Comparison of ENCODE assay signal across 9 mouse cellular contexts in genomic region chr16:18775621-18776555, GRCm38 (mm10). TPM values are rescaled to one million over a fixed set of nuclear protein-coding genes. Genes with fewer than 3 reads are reported as not detected.
A peak's percentile ranks its signal among the peaks of the same experiment; 100 is the strongest.
DNase-seq lines count a peak whose midpoint lies in the region.
"Had no signal": no experiment of that assay in that cellular context is flagged by ENCODE, and none has a peak within 500 bp of the region (broad histone marks: within the 10 kb centered on the region; RNA-seq: fewer than 3 reads in every experiment).

No protein-coding gene starts in this region.

- peaks cover 10% of the 10 kb centered on the region for H3K36me3 ChIP-seq in heart, embryonic 10.5 days

- peak overlapping the region; percentile 60 for H3K4me3 ChIP-seq in heart, embryonic 10.5 days

- H3K27me3 ChIP-seq in heart, embryonic 10.5 days (ENCODE audit: insufficient read depth, poor library complexity, severe bottlenecking) = peaks cover 60% of the 10 kb centered on the region

- peak; percentile 65 for DNase-seq in adrenal gland, postnatal 14 days
- DNase-seq in adrenal gland, adult 18-20 months (ENCODE audit: low spot score in 2 of 2) = no peak
- DNase-seq in heart, embryonic 10.5 days (ENCODE audit: low spot score) = no peak
- peak; percentile 68 for DNase-seq in kidney, postnatal 10 days
- DNase-seq in lung, postnatal 36 days = peak; percentile 77
- DNase-seq in thymus, postnatal 36 days = no peak
- no peak for DNase-seq in urinary bladder, postnatal 10 days (ENCODE audit: low spot score)
- no peak for DNase-seq in spleen, postnatal 10 days (ENCODE audit: low spot score in 2 of 2)

- H3K4me1 ChIP-seq in heart, embryonic 10.5 days = peaks cover 31% of the 10 kb centered on the region

- 31% methylated on average over 18 of the region's 18 CpGs for WGBS in heart, embryonic 10.5 days

- peak overlapping the region; percentile 36; the same call in 1 of the 2 replicates for H3K27ac ChIP-seq in heart, embryonic 10.5 days

- H3K9me3 ChIP-seq in heart, embryonic 10.5 days = no peaks in the 10 kb centered on the region; the same call in 1 of the 2 replicates

RNA-seq across cellular contexts. Expression of gene Cldn5, which starts 0.8 kb away (rescaled TPM):
- total RNA-seq in adrenal gland, postnatal 14 days (2021) = 44.5 and 61.0 TPM in 2 replicates
- 10 to 100 TPM in 1 of 2 experiments, 1 to 10 TPM in 1; 4.5 to 13.7 TPM for total RNA-seq in adrenal gland, adult 18-20 months (2021)
- 3.2 and 18.4 TPM in 2 replicates for polyA plus RNA-seq in heart, embryonic 10.5 days (2016; fragmentation: Nextera tagmentation; extraction: Ambion mirVana)
- total RNA-seq: common myeloid progenitor, adult 5-6 weeks had no signal

RNA-seq across cellular contexts. Expression of gene Ufd1, which starts 35.7 kb away (rescaled TPM):
- total RNA-seq in adrenal gland, postnatal 14 days (2021) = 90.5 and 95.1 TPM in 2 replicates
- total RNA-seq in adrenal gland, adult 18-20 months (2021) = 100 to 1,000 TPM in 1 of 2 experiments, 10 to 100 TPM in 1; 98.4 to 121 TPM
- 77.4 and 85.2 TPM in 2 replicates for polyA plus RNA-seq in heart, embryonic 10.5 days (2016; fragmentation: Nextera tagmentation; extraction: Ambion mirVana)

RNA-seq across cellular contexts. Expression of gene Cdc45, which starts 35.9 kb away (rescaled TPM):
- 13.1 and 14.6 TPM in 2 replicates for total RNA-seq in adrenal gland, postnatal 14 days (2021)
- 10 to 100 TPM in 1 of 2 experiments, 1 to 10 TPM in 1; 6.3 to 11.0 TPM for total RNA-seq in adrenal gland, adult 18-20 months (2021)
- 50.8 and 58.4 TPM in 2 replicates for polyA plus RNA-seq in heart, embryonic 10.5 days (2016; fragmentation: Nextera tagmentation; extraction: Ambion mirVana)

Comparison
In these comparisons a context has a peak if more than half of its experiments do, and no peak if none do; other contexts are left out.
1. DNase-seq: peak in adrenal gland, postnatal 14 days (single experiment), kidney, postnatal 10 days (single experiment) and lung, postnatal 36 days (single experiment); none in adrenal gland, adult 18-20 months (0 of 2), heart, embryonic 10.5 days (single experiment), thymus, postnatal 36 days (0 of 2), urinary bladder, postnatal 10 days (single experiment) and spleen, postnatal 10 days (0 of 2).